Mouse (Mus musculus) bone marrow macrophage, adult 2 months (primary cell): ENCODE measurements at regions not wholly inside any gene's neighbourhood (a gene's known extent, or its start where the extent isn't known, plus 50 kb on each side); places are given as distances from the start of the nearest gene placed in this dataset.

Source experiments
- CTCF ChIP-seq: IDR thresholded peaks from 2 replicates; pipeline ENCODE4 v1.5.1; 2012; ENCODE audit warnings: low read depth, mild to moderate bottlenecking, low read length, moderate library complexity
- POLR2A ChIP-seq: IDR thresholded peaks from 2 replicates; pipeline ENCODE4 v1.6.1; 2012; ENCODE audit warnings: mild to moderate bottlenecking, low read depth, low read length, borderline replicate concordance

GRCm38 (mm10) chr13:71065568-71065967, 224.0 kb upstream of the Adamts16 start:
- TF ChIP-seq CTCF = no peak
- TF ChIP-seq POLR2A = no peak
